Mouse (Mus musculus) layer of hippocampus, adult 8-10 months (tissue): ENCODE data around the gene Gm3095. TPM values are rescaled to one million over a fixed set of nuclear protein-coding genes. Genes with fewer than 3 reads are reported as not detected.
"Not testable (repeated sequence)": the region's sequence is repeated elsewhere in the genome, so short reads cannot be mapped to it uniquely, and the experiment has no call there.

Source experiments
- DNase-seq, 2 experiments: peaks; one replicate each; pipeline ENCODE4 v3.0.0; 2022; ENCODE audit warnings: low spot score in 2 of 2
- total RNA-seq, 4 experiments: library from RNA; stranded (reverse); gene quantifications; 2 replicates each; pipeline ENCODE4 v1.2.4; 2022

The Gm3095 gene
- under 1 TPM in 2 of 4 experiments, not detected in 2; 0.55 to 0.58 TPM for total RNA-seq

- DNase-seq, result not testable (repeated sequence)
Observed at GRCm38 (mm10) chr14:3963247-3963646, at the start of gene Gm3095. TSS of gene Gm3095 (plus strand) at chr14:3963547.

GRCm38 (mm10) chr14:3931456-3931855 lies 31.9 kb upstream of the Gm3095 start, which contains the start of gene Gm3029:
TSS of gene Gm3029 (plus strand) at chr14:3931756.
- DNase-seq, result not testable (repeated sequence)

GRCm38 (mm10) chr14:3998094-3998493 lies 34.7 kb downstream of the Gm3095 start, which contains the start of gene Gm3099:
TSS of gene Gm3099 (plus strand) at chr14:3998394.
- DNase-seq, result not testable (repeated sequence)

Other genes starting within 250 kb of the Gm3095 start
- gene Gm3002, start 153.5 kb upstream of the Gm3095 start, total RNA-seq, result 1 to 10 TPM in 2 of 4 experiments, under 1 TPM in 1, not detected in 1; 0.85 to 2.6 (median 1.5) TPM
- gene Gm3033, start 117.3 kb upstream of the Gm3095 start, total RNA-seq, result 1 to 10 TPM in 1 of 4 experiments, not detected in 3; 1.1 TPM
- under 1 TPM in 1 of 4 experiments, not detected in 3; 0.30 TPM for gene Gm2916, start 79.4 kb upstream of the Gm3095 start, total RNA-seq
- not detected for gene Gm3029, start 31.8 kb upstream of the Gm3095 start, total RNA-seq
- gene Gm3099, start 34.8 kb downstream of the Gm3095 start, total RNA-seq, result under 1 TPM in 1 of 4 experiments, not detected in 3; 0.24 TPM
- gene Gm5796, start 60.4 kb downstream of the Gm3095 start, total RNA-seq, result 10 to 100 TPM in 1 of 4 experiments, 1 to 10 TPM in 3; 2.7 to 11.4 (median 5.3) TPM
- gene Gm3115, start 120.6 kb downstream of the Gm3095 start, total RNA-seq, result 1 to 10 TPM in 1 of 4 experiments, under 1 TPM in 3; 0.48 to 1.1 (median 0.62) TPM
- 10 to 100 TPM in 1 of 4 experiments, 1 to 10 TPM in 3; 5.7 to 10.0 (median 8.0) TPM for gene Gm8108, start 147.0 kb downstream of the Gm3095 start, total RNA-seq
- gene Gm3127, start 201.5 kb downstream of the Gm3095 start, total RNA-seq, result not detected
- 1 to 10 TPM; 1.0 to 1.5 (median 1.1) TPM for gene Gm2974, start 219.0 kb downstream of the Gm3095 start, total RNA-seq